Mouse (Mus musculus) intestine, embryonic 14.5 days (tissue): ENCODE measurements around the gene Babam2. TPM values are rescaled to one million over a fixed set of nuclear protein-coding genes. Genes with fewer than 3 reads are reported as not detected.

Experiments used
- ATAC-seq: fragments of 200-750 bp; cut with Nextera tagmentation; replicated peaks from 2 replicates; pipeline ENCODE4 v1.8.0; 2017; ENCODE audit warnings: low read depth, moderate number of reproducible peaks, moderate TSS enrichment, moderate library complexity; ENCODE audit not compliant: low FRiP score, low TSS enrichment
- DNase-seq: peaks from one replicate; pipeline ENCODE4 v3.0.0-alpha.2; 2018; ENCODE audit warnings: low spot score
- H3K27ac ChIP-seq: fragments of 300-500 bp; sonication (generic); 2 replicates; pipeline ENCODE4 v1.5.1; 2014; ENCODE audit warnings: low read depth, mild to moderate bottlenecking, control low read depth
- H3K27me3 ChIP-seq: fragments of 300-500 bp; sonication (generic); replicated peaks from 2 replicates; pipeline ENCODE4 v1.6.1; 2014; ENCODE audit warnings: low read length, control low read depth; ENCODE audit not compliant: control insufficient read depth, insufficient read depth
- H3K36me3 ChIP-seq: fragments of 300-500 bp; sonication (generic); 2 replicates; pipeline ENCODE4 v1.6.1; 2014; ENCODE audit warnings: low read length, control low read depth; ENCODE audit not compliant: control insufficient read depth, insufficient read depth
- H3K4me1 ChIP-seq: fragments of 300-500 bp; sonication (generic); replicated peaks from 2 replicates; pipeline ENCODE4 v1.6.1; 2014; ENCODE audit warnings: low read length, control low read depth, mixed read lengths; ENCODE audit not compliant: control insufficient read depth, insufficient read depth
- H3K4me2 ChIP-seq: fragments of 300-500 bp; sonication (generic); 2 replicates; pipeline ENCODE4 v1.6.1; 2014; ENCODE audit warnings: low read length
- H3K4me3 ChIP-seq: fragments of 300-500 bp; sonication (generic); 2 replicates; pipeline ENCODE4 v1.5.1; 2014; ENCODE audit warnings: low read depth, low read length, control low read depth, mixed read lengths
- H3K9ac ChIP-seq: fragments of 300-500 bp; sonication (generic); 2 replicates; pipeline ENCODE4 v1.6.1; 2014; ENCODE audit warnings: mild to moderate bottlenecking, low read length
- H3K9me3 ChIP-seq: fragments of 300-500 bp; sonication (generic); 2 replicates; pipeline ENCODE4 v1.6.1; 2016; ENCODE audit warnings: low read length, control low read depth; ENCODE audit not compliant: control insufficient read depth
- WGBS: fragments of 180-500 bp; shearing (Covaris S2); extraction: QIAGEN DNeasy Blood & Tissue Kit; methylation state at CpG from one replicate; pipeline ENCODE4 v1.1.7; 2014; 5-methylcytosine and 5-hydroxymethylcytosine counted together
- polyA plus RNA-seq: library from polyadenylated mRNA; unstranded; fragments of >200 nt; fragmentation: Nextera tagmentation; extraction: Ambion mirVana; gene quantifications from 2 replicates; pipeline ENCODE4 v1.2.1, GENCODE M21; 2014

Gene Babam2
- polyA plus RNA-seq, 1 experiment from 2014 or later, result 43.5 TPM

DNA sequence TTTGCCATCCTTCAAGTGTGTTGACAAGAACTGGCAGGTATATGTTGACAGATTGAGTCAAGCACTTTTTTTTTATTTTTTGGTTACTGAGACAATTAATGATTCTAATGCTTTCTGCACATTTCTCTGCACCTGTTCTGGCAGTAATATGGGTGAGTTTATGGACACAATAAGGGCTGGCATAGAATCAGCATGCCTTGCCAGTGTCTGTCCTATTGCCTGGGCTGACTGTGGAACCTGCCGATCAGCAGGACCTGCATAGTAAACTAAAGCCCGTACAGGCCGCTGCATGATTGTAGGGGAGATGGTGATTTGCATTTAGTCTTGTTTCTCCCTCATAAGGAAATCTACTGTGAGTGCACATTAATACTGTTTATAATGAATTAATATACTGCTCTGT lies 178.0 kb downstream of the Babam2 start:
- H3K27ac ChIP-seq, result no peak overlapping the region
- WGBS, result 84% methylated on average over 3 of the region's 3 CpGs
- no peak overlapping the region for H3K4me3 ChIP-seq
- H3K27me3 ChIP-seq, result no peaks in the 10 kb centered on the region
- ATAC-seq (no peak), DNase-seq (no peak)
- no peak overlapping the region for H3K4me2 ChIP-seq
- H3K9me3 ChIP-seq, result no peaks in the 10 kb centered on the region
- H3K4me1 ChIP-seq, result peaks cover 6% of the 10 kb centered on the region; the same call in 1 of the 2 replicates
- H3K9ac ChIP-seq, result no peak overlapping the region
- H3K36me3 ChIP-seq, result no peaks in the 10 kb centered on the region

DNA sequence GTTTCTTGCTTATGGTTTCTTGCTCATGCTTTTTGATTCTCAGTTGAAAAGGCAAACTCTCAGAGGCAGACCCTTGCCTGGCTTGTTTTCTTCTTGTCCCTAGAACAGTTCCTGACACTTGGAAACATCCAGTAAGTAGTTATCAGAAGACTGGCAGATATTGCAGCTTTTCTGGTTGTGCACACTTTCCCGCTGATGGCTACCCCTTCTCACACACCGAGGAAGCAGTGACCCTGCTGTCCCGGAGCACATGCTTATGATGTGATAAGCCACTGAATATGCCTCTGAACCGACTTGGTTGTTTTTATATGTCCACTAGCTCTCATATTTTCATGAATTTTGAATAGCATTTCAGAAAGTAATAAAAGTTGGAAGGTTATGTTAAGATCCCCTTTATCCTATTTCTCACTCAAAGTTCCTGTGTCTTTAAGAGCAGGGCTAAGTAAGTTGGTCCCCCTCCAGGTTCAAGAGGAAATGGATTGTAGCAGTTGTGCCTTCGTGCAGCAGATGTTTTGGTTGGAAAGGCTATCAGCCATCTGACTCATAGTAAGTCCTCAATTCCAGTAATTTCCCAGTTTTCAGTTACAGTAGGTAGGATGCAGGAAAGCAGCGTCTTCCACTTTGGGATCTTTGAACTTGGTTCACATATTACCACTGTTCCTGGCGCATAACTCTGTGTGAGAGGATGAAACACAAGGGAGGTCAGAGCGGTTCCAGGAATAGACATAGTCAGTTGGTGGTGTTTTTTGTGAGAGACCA lies 178.9 kb downstream of the Babam2 start:
- H3K36me3 ChIP-seq, result no peaks in the 10 kb centered on the region
- 0 out of 2 replicates have a peak overlapping the region, but pooled peaks have one; percentile 11 for H3K27ac ChIP-seq
- no peaks in the 10 kb centered on the region for H3K27me3 ChIP-seq
- no peak overlapping the region for H3K9ac ChIP-seq
- WGBS, result 70% methylated on average over 8 of the region's 8 CpGs
- DNase-seq (no peak), ATAC-seq (no peak)
- H3K4me3 ChIP-seq, result no peak overlapping the region
- no peaks in the 10 kb centered on the region for H3K9me3 ChIP-seq
- H3K4me2 ChIP-seq, result no peak overlapping the region
- H3K4me1 ChIP-seq, result peaks cover 6% of the 10 kb centered on the region; the same call in 1 of the 2 replicates

- 62% methylated on average over 2 of the region's 2 CpGs for WGBS
- DNase-seq, result no peak
- no peak for ATAC-seq
- Histone ChIP-seq H3K4me2 (no peak overlapping the region), H3K9me3 (no peaks in the 10 kb centered on the region), H3K36me3 (no peaks in the 10 kb centered on the region), H3K4me1 (peaks cover 6% of the 10 kb centered on the region; the same call in 1 of the 2 replicates), H3K9ac (no peak overlapping the region), H3K4me3 (no peak overlapping the region), H3K27ac (no peak overlapping the region), H3K27me3 (no peaks in the 10 kb centered on the region)
These were observed 183.0 kb downstream of the Babam2 start for GRCm38 (mm10) chr5:31880457-31880856.

- Histone ChIP-seq H3K4me2 (no peak overlapping the region), H3K36me3 (no peaks in the 10 kb centered on the region), H3K4me3 (no peak overlapping the region), H3K27me3 (no peaks in the 10 kb centered on the region), H3K9ac (no peak overlapping the region), H3K9me3 (no peaks in the 10 kb centered on the region), H3K4me1 (no peaks in the 10 kb centered on the region), H3K27ac (no peak overlapping the region)
- WGBS, result 79% methylated on average over 3 of the region's 3 CpGs
- ATAC-seq (no peak), DNase-seq (no peak)
These were observed 184.8 kb downstream of the Babam2 start for GRCm38 (mm10) chr5:31882297-31882696.

GRCm38 (mm10) chr5:31884962-31885361 lies 187.5 kb downstream of the Babam2 start:
- no peak overlapping the region for H3K27ac ChIP-seq
- no peak overlapping the region for H3K4me3 ChIP-seq
- H3K4me2 ChIP-seq, result no peak overlapping the region
- H3K9ac ChIP-seq, result no peak overlapping the region
- ATAC-seq (no peak), DNase-seq (no peak)
- no peaks in the 10 kb centered on the region for H3K36me3 ChIP-seq
- no peaks in the 10 kb centered on the region for H3K9me3 ChIP-seq
- peaks cover 9% of the 10 kb centered on the region; the same call in 1 of the 2 replicates for H3K4me1 ChIP-seq
- 46% methylated on average over 4 of the region's 4 CpGs for WGBS
- no peaks in the 10 kb centered on the region for H3K27me3 ChIP-seq

DNA sequence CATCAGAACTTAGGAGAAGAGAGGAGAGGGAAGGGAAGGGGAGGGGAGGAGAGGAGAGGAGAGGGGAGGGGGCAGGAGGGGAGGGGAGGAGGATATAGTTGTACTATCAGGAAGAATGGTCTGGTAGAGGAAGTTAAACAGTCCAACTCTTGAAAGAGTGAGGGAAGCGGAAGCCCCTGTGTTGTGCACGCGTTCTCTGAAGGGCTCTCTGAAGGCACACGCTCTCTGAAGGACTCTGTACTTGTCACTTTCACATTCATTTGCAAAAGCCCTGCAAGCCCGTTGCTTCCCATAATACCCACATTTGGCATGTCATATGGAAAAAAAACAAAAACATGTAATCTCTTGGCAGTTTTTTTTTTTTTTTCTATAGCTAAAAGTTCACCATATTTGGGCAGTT lies 190.1 kb downstream of the Babam2 start:
- H3K9me3 ChIP-seq, result no peaks in the 10 kb centered on the region
- no peak overlapping the region for H3K4me3 ChIP-seq
- no peaks in the 10 kb centered on the region for H3K36me3 ChIP-seq
- ATAC-seq (no peak), DNase-seq (no peak)
- H3K27me3 ChIP-seq, result no peaks in the 10 kb centered on the region
- H3K27ac ChIP-seq, result 0 out of 2 replicates have a peak overlapping the region, but pooled peaks have one; percentile 20
- WGBS, result 66% methylated on average over 5 of the region's 5 CpGs
- H3K4me1 ChIP-seq, result peaks cover 9% of the 10 kb centered on the region; the same call in 1 of the 2 replicates
- H3K9ac ChIP-seq, result no peak overlapping the region
- H3K4me2 ChIP-seq, result no peak overlapping the region

GRCm38 (mm10) chr5:31888341-31888740 lies 190.9 kb downstream of the Babam2 start:
- Histone ChIP-seq H3K27ac (0 out of 2 replicates have a peak overlapping the region, but pooled peaks have one; percentile 0), H3K36me3 (no peaks in the 10 kb centered on the region), H3K4me1 (peaks cover 9% of the 10 kb centered on the region; the same call in 1 of the 2 replicates), H3K27me3 (no peaks in the 10 kb centered on the region), H3K9ac (no peak overlapping the region), H3K4me2 (no peak overlapping the region), H3K4me3 (no peak overlapping the region), H3K9me3 (no peaks in the 10 kb centered on the region)
- DNase-seq (no peak), ATAC-seq (no peak)
- 67% methylated on average over 3 of the region's 3 CpGs for WGBS

DNA sequence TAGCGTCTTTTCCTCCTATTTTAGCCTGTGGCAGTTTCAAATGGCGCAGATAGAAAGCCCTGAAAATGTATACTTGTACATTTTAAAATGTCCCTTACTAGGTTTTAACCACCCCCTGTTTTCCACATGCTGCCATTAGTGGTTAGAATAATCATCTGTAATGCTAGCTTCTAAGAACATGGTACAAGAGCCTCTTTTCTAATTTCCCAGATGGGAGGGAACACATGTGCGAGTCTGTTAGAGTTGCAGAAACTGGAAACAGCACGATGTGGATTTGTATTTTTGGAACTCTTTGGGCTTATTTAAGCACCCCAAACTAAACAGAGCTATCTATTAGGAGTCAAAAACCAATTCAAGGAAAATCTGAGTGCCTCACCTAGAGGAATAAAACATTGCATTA lies 195.1 kb downstream of the Babam2 start:
- H3K4me2 ChIP-seq, result no peak overlapping the region
- ATAC-seq, result no peak
- no peak overlapping the region for H3K9ac ChIP-seq
- H3K4me1 ChIP-seq, result peaks cover 7% of the 10 kb centered on the region; the same call in 1 of the 2 replicates
- WGBS, result 89% methylated on average over 4 of the region's 4 CpGs
- DNase-seq, result no peak
- H3K27ac ChIP-seq, result no peak overlapping the region
- no peaks in the 10 kb centered on the region for H3K9me3 ChIP-seq
- H3K27me3 ChIP-seq, result no peaks in the 10 kb centered on the region
- no peak overlapping the region for H3K4me3 ChIP-seq
- no peaks in the 10 kb centered on the region for H3K36me3 ChIP-seq

DNA sequence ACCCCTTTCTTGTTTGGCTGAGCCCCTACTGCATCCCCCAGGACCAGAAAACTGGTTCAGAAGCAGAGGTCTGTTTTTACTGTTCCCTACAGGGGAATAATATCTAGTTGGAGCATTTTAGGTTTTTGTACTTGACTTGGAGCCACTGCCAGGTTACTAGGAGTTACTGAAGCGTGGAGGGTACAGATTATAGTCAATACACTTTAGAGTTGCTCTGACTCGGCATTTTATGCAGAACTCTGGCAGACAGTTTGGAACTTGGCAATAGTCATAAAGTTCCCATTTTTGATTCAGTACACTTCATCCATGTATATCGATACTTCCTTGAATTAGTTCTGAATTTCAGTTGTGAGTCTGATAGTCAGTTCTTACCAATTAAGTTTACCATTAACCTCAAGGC lies 202.4 kb downstream of the Babam2 start:
- H3K4me3 ChIP-seq, result no peak overlapping the region
- H3K9ac ChIP-seq, result no peak overlapping the region
- no peak for DNase-seq
- H3K27ac ChIP-seq, result no peak overlapping the region
- no peak for ATAC-seq
- no peaks in the 10 kb centered on the region for H3K36me3 ChIP-seq
- no peaks in the 10 kb centered on the region for H3K27me3 ChIP-seq
- H3K4me2 ChIP-seq, result no peak overlapping the region
- H3K9me3 ChIP-seq, result no peaks in the 10 kb centered on the region
- H3K4me1 ChIP-seq, result no peaks in the 10 kb centered on the region
- 94% methylated on average over 3 of the region's 3 CpGs for WGBS
